Mouse (Mus musculus): ENCODE results near the gene Ift27.

DNA sequence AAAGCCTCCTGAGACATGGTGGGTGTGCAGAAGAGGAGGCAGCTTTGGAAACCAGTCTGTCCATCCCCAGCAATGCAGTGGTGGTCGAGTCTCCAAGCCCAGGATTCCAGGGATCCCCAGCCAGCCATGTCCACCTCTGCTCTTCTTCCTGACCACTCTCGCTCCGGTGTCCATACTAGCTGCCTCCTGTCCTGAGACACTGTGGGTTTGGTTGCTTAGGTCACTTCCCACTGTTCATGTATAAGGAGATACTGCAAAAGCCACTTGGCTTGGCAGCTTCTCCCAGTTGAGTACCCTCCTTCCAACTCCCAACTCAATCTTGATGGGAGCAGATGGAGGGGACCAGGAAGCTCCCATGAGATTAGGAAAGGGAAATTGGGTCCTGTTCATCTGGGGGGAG, 14.6 kb upstream of the Ift27 start:
- TF ChIP-seq POLR2A (IDR thresholded peaks at IDR 0.05; ENCODE audit: insufficient read length, low read depth) (no peak), MYOD1 (IDR thresholded peaks at IDR 0.05; ENCODE audit: control insufficient read depth in 1 of 3, insufficient read length in 2 of 3, low read depth in 2 of 3) (no peak), MAX (IDR thresholded peaks at IDR 0.05; ENCODE audit: low read depth) (no peak), E2F4 (IDR thresholded peaks at IDR 0.05; ENCODE audit: insufficient read depth) (no peak), USF1 (IDR thresholded peaks at IDR 0.05; ENCODE audit: low read depth) (no peak), TCF12 (IDR thresholded peaks at IDR 0.05; ENCODE audit: insufficient read depth, poor library complexity, severe bottlenecking) (no peak), CEBPB (IDR thresholded peaks at IDR 0.05; ENCODE audit: insufficient read depth, poor library complexity, severe bottlenecking) (no peak), MYOG (IDR thresholded peaks at IDR 0.05; ENCODE audit: control insufficient read depth in 1 of 3, insufficient read depth in 1 of 3, insufficient read length in 2 of 3, low read depth in 2 of 3) (no peak), REST (IDR thresholded peaks at IDR 0.05; ENCODE audit: insufficient read depth, insufficient read length) (no peak)

All from myocyte (in vitro differentiated cells).